Mouse (Mus musculus): Measurements from ENCODE around the gene Rara.

The Rara gene

GRCm38 (mm10) chr11:99010124-99010523, 82.5 kb downstream of the Rara start:
- DNase-seq = no peak

GRCm38 (mm10) chr11:99010706-99011105, 83.1 kb downstream of the Rara start:
- DNase-seq = no peak

DNA sequence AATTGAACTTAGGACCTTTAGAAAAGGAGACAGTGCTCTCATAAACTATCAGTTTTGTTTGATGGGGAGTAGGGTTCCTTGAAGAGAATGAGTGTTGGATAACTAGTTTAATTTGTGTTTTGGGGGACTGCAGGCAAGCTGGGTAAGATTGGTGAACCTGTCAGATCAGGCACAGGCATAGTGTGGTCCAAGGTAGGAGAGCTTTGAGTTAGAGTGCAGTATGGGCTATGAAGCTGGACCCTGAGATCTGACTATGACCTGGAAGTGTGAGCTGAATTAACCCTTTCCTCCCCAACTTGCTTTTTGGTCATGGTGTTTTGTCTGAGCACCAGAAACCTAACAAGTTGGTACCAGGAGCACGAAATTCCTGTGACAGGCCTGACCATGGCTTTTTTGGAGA, 86.2 kb downstream of the Rara start:
- DNase-seq = no peak

DNA sequence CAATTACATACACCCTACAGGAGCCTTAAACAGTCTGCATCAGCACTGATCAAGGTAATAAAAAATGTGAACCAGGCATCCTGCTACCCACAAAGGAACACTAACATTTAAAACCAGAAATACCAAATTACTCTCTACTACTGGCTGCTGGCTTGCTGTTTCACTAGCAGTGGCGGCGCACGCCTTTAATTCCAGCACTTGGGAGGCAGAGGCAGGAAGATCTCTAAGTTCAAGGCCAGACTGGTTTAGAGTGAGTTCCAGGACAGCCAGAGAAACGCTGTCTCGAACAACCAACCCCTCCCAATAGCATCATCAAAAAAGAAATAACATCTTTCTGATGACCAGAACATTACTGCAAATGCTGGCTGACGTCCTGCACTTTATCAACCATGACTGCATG, 92.2 kb downstream of the Rara start:
- no peak for DNase-seq

DNA sequence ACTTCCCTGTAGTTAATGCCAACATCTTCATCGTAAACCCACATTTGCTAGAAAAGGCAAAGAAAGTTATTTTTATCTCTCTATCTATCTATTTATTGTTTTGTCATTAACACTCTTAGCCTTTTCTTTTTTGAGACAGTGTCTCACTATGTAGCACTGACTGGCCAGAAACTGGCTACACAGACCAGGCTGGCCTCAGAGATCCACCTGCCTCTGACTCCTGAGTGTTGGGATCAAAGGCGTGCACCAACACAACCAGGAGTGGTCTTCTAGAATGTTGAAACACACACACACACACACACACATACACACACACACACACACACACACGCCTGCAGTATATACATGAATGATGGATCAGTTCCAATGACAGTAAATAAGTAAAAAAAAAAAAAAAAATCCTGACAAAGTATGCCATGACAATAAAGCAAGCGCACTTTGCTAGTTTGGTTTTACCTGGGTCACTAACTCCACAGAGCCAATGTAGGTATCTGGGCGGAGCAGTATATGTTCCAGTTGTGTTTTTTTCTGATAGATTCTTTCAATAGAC, 94.8 kb downstream of the Rara start:
- no peak for DNase-seq

- no peak for DNase-seq
These were observed 95.5 kb downstream of the Rara start for GRCm38 (mm10) chr11:99023094-99023493.

GRCm38 (mm10) chr11:99023500-99024467, 96.2 kb downstream of the Rara start, which contains the start of gene Top2a:
Gene Top2a, minus strand, starts transcription at chr11:99024189.
- peak; percentile 93 for DNase-seq

Measured in kidney, adult 11 months (tissue).